Comparison of ENCODE assay signal across 10 mouse cellular contexts in the genomic region with DNA sequence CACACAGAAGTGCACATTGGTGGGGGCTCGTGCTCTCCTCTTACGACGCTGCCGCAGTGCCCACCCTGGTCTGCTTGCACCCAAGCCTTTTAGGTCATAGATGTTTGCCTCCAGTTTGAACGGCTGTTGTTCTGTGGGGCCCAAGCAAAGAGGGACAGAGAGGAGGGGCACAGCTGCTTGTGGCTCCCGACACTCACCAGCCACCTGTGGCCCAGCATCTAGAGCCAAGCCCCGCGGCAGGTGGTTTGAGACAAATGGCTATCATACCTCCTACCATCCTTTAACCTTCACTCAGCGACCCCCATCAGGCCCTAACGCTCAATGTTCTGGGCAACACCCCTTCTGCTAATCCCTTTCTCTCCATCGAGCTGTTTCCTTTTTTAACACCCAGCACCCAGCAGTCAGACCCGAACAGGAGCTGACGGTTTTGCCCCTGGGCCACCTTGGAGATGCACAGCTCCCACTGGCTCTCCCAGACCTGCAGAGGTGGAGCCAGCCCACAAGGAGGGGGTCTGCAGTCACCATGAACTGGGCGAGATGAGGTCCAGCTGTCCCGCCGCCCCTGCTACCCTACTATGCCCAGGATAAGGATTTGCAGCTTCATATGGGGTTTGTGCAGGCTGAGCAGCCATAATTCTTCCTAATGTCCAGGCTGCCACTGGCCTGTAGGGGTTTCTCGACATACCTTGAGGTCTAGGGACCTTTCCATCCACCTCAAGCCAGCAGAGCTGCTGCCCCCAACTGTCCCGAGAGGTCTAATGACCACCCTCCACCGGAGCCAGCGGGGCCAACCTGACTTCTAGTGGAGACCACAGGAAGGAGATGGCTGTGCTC. TPM values are rescaled to one million over a fixed set of nuclear protein-coding genes. Genes with fewer than 3 reads are reported as not detected.
DNase-seq lines count a peak whose midpoint lies in the region; ATAC-seq and TF ChIP-seq lines count a peak whose summit lies in the region.
"Had no signal": no experiment of that assay in that cellular context is flagged by ENCODE, and none has a peak within 500 bp of the region (broad histone marks: within the 10 kb centered on the region; RNA-seq: fewer than 3 reads in every experiment).

No protein-coding gene starts in this region.

- H3K4me1 ChIP-seq in lung, embryonic 15.5 days, result no peaks in the 10 kb centered on the region
- H3K4me1 ChIP-seq in lung, postnatal 0 days (ENCODE audit: insufficient read depth, low read depth, low read length), result no peaks in the 10 kb centered on the region
- H3K4me1 ChIP-seq in hindbrain, embryonic 13.5 days (replicated peaks), result peaks cover 36% of the 10 kb centered on the region
- peaks cover 35% of the 10 kb centered on the region for H3K4me1 ChIP-seq in midbrain, embryonic 10.5 days

- no peaks in the 10 kb centered on the region for H3K9me3 ChIP-seq in lung, embryonic 15.5 days
- no peaks in the 10 kb centered on the region for H3K9me3 ChIP-seq in lung, postnatal 0 days (ENCODE audit: low read length)
- no peaks in the 10 kb centered on the region for H3K9me3 ChIP-seq in hindbrain, embryonic 13.5 days
- no peaks in the 10 kb centered on the region for H3K9me3 ChIP-seq in midbrain, embryonic 10.5 days (replicated peaks)

- H3K4me3 ChIP-seq in lung, embryonic 15.5 days, result no peak overlapping the region
- no peak overlapping the region for H3K4me3 ChIP-seq in lung, postnatal 0 days (ENCODE audit: low read depth, low read length)
- H3K4me3 ChIP-seq in hindbrain, embryonic 13.5 days, result peak overlapping the region; percentile 47
- H3K4me3 ChIP-seq in midbrain, embryonic 10.5 days, result peak overlapping the region; percentile 49

- no peaks in the 10 kb centered on the region for H3K36me3 ChIP-seq in lung, embryonic 15.5 days
- H3K36me3 ChIP-seq in lung, postnatal 0 days (ENCODE audit: insufficient read depth, low read length), result no peaks in the 10 kb centered on the region
- H3K36me3 ChIP-seq in hindbrain, embryonic 13.5 days, result no peaks in the 10 kb centered on the region
- no peaks in the 10 kb centered on the region for H3K36me3 ChIP-seq in midbrain, embryonic 10.5 days

- DNase-seq in lung, postnatal 0 days (ENCODE audit: low spot score), result no peak
- DNase-seq in midbrain, embryonic 10.5 days (ENCODE audit: low spot score), result no peak
- DNase-seq in telencephalon, adult 2 months (ENCODE audit: low read depth, low spot score), result peak; percentile 43
- no peak for DNase-seq in adrenal gland, adult 2 months
- no peak for DNase-seq in c-Kit-positive CD71-positive TER-119-positive erythroid progenitor cells, embryonic 14.5 days (ENCODE audit: low spot score)
- no peak for DNase-seq in adrenal gland, adult 8-10 months

- 22% methylated on average over 20 of the region's 20 CpGs for WGBS in lung, embryonic 15.5 days
- WGBS in lung, postnatal 0 days, result 19% methylated on average over 20 of the region's 20 CpGs
- WGBS in hindbrain, embryonic 13.5 days, result 13% methylated on average over 20 of the region's 20 CpGs
- 14% methylated on average over 20 of the region's 20 CpGs for WGBS in midbrain, embryonic 10.5 days

- peaks cover 42% of the 10 kb centered on the region for H3K27me3 ChIP-seq in lung, embryonic 15.5 days
- 0 out of 2 replicates have a peak, but pooled peaks cover 21% of the 10 kb centered on the region for H3K27me3 ChIP-seq in lung, postnatal 0 days (replicated peaks; ENCODE audit: insufficient read depth, low read length)
- H3K27me3 ChIP-seq in hindbrain, embryonic 13.5 days, result peaks cover 6% of the 10 kb centered on the region
- peaks cover 53% of the 10 kb centered on the region for H3K27me3 ChIP-seq in midbrain, embryonic 10.5 days (ENCODE audit: low read depth, poor library complexity, severe bottlenecking)

- 0 out of 2 replicates have a peak, but pooled peaks have one; percentile 5 for ATAC-seq in lung, embryonic 15.5 days (ENCODE audit: borderline replicate concordance, extremely low read depth, low FRiP score, low TSS enrichment)
- no peak for ATAC-seq in lung, postnatal 0 days
- ATAC-seq in hindbrain, embryonic 13.5 days (ENCODE audit: low FRiP score), result peak; percentile 23

- H3K4me2 ChIP-seq in lung, embryonic 15.5 days, result no peak overlapping the region
- no peak overlapping the region for H3K4me2 ChIP-seq in lung, postnatal 0 days (replicated peaks; ENCODE audit: low read depth, low read length)
- peak overlapping the region; percentile 79 for H3K4me2 ChIP-seq in hindbrain, embryonic 13.5 days

- TF ChIP-seq EP300 in lung, postnatal 0 days (IDR thresholded peaks at IDR 0.05), result no peak

- H3K9ac ChIP-seq in lung, embryonic 15.5 days, result no peak overlapping the region
- no peak overlapping the region for H3K9ac ChIP-seq in lung, postnatal 0 days (replicated peaks; ENCODE audit: low read depth)
- peak overlapping the region; percentile 83 for H3K9ac ChIP-seq in hindbrain, embryonic 13.5 days

- no peak overlapping the region for H3K27ac ChIP-seq in lung, embryonic 15.5 days
- H3K27ac ChIP-seq in lung, postnatal 0 days (ENCODE audit: low read length), result no peak overlapping the region
- H3K27ac ChIP-seq in hindbrain, embryonic 13.5 days, result peak overlapping the region; percentile 94
- 0 out of 2 replicates have a peak overlapping the region, but pooled peaks have one; percentile 1 for H3K27ac ChIP-seq in midbrain, embryonic 10.5 days (replicated peaks)

- TF ChIP-seq CTCF in lung, postnatal 0 days (IDR thresholded peaks at IDR 0.05), result no peak

RNA-seq across cellular contexts. Expression of a gene that starts 0.7 kb away (rescaled TPM):
- polyA plus RNA-seq in lung, embryonic 15.5 days (2015; fragmentation: Nextera tagmentation; extraction: Ambion mirVana), result 0.66 and 1.1 TPM in 2 replicates
- 0.29 TPM in 2 replicates for polyA plus RNA-seq in lung, postnatal 0 days (2015; fragmentation: Nextera tagmentation; extraction: Ambion mirVana)
- polyA plus RNA-seq in hindbrain, embryonic 13.5 days (2015; fragmentation: Nextera tagmentation; extraction: Ambion mirVana), result 104 and 105 TPM in 2 replicates
- polyA plus RNA-seq in midbrain, embryonic 10.5 days (2016; fragmentation: Nextera tagmentation; extraction: Ambion mirVana), result 2.0 and 4.7 TPM in 2 replicates
- total RNA-seq in adrenal gland, adult 2 months (2021), result 1 to 10 TPM; 5.7 to 5.9 TPM
- polyA plus RNA-seq in adrenal gland, adult 2 months (2012; rRNA removed), result 13.9 and 21.2 TPM in 2 replicates
- total RNA-seq in adrenal gland, adult 8-10 months (2022), result 10 to 100 TPM in 2 of 4 experiments, 1 to 10 TPM in 2; 5.8 to 13.8 (median 11.0) TPM
- polyA plus RNA-seq: spleen, adult 2 months had no signal

RNA-seq across cellular contexts. Expression of a gene that starts 11.6 kb away (rescaled TPM):
- not detected in 2 replicates for polyA plus RNA-seq in lung, embryonic 15.5 days (2015; fragmentation: Nextera tagmentation; extraction: Ambion mirVana)
- polyA plus RNA-seq in lung, postnatal 0 days (2015; fragmentation: Nextera tagmentation; extraction: Ambion mirVana), result not detected in 2 replicates
- not detected in 2 replicates for polyA plus RNA-seq in hindbrain, embryonic 13.5 days (2015; fragmentation: Nextera tagmentation; extraction: Ambion mirVana)
- not detected in 2 replicates for polyA plus RNA-seq in midbrain, embryonic 10.5 days (2016; fragmentation: Nextera tagmentation; extraction: Ambion mirVana)
- not detected for total RNA-seq in adrenal gland, adult 2 months (2021)
- not detected in 2 replicates for polyA plus RNA-seq in adrenal gland, adult 2 months (2012; rRNA removed)
- total RNA-seq in adrenal gland, adult 8-10 months (2022), result not detected
- total RNA-seq: layer of hippocampus, postnatal 25 days had no signal
- polyA plus RNA-seq: spleen, adult 2 months had no signal

RNA-seq across cellular contexts. Expression of a gene that starts 20.6 kb away (rescaled TPM):
- polyA plus RNA-seq in lung, embryonic 15.5 days (2015; fragmentation: Nextera tagmentation; extraction: Ambion mirVana), result 19.1 and 19.8 TPM in 2 replicates
- 18.8 and 19.0 TPM in 2 replicates for polyA plus RNA-seq in lung, postnatal 0 days (2015; fragmentation: Nextera tagmentation; extraction: Ambion mirVana)
- 27.9 and 30.4 TPM in 2 replicates for polyA plus RNA-seq in hindbrain, embryonic 13.5 days (2015; fragmentation: Nextera tagmentation; extraction: Ambion mirVana)
- polyA plus RNA-seq in midbrain, embryonic 10.5 days (2016; fragmentation: Nextera tagmentation; extraction: Ambion mirVana), result 10.9 and 12.8 TPM in 2 replicates
- total RNA-seq in adrenal gland, adult 2 months (2021), result 10 to 100 TPM; 61.9 to 72.5 TPM
- polyA plus RNA-seq in adrenal gland, adult 2 months (2012; rRNA removed), result 89.3 and 100 TPM in 2 replicates
- total RNA-seq in adrenal gland, adult 8-10 months (2022), result 10 to 100 TPM; 36.0 to 65.5 (median 43.9) TPM

RNA-seq across cellular contexts. Expression of a gene that starts 32.7 kb away (rescaled TPM):
- not detected in 2 replicates for polyA plus RNA-seq in lung, embryonic 15.5 days (2015; fragmentation: Nextera tagmentation; extraction: Ambion mirVana)
- polyA plus RNA-seq in lung, postnatal 0 days (2015; fragmentation: Nextera tagmentation; extraction: Ambion mirVana), result not detected in 2 replicates
- 16.5 and 28.5 TPM in 2 replicates for polyA plus RNA-seq in hindbrain, embryonic 13.5 days (2015; fragmentation: Nextera tagmentation; extraction: Ambion mirVana)
- polyA plus RNA-seq in midbrain, embryonic 10.5 days (2016; fragmentation: Nextera tagmentation; extraction: Ambion mirVana), result 5.1 and 16.6 TPM in 2 replicates
- total RNA-seq in adrenal gland, adult 2 months (2021), result not detected
- not detected in 2 replicates for polyA plus RNA-seq in adrenal gland, adult 2 months (2012; rRNA removed)
- total RNA-seq in adrenal gland, adult 8-10 months (2022), result not detected
- polyA plus RNA-seq: spleen, adult 2 months had no signal

RNA-seq across cellular contexts. Expression of a gene that starts 34.0 kb away (rescaled TPM):
- polyA plus RNA-seq in lung, embryonic 15.5 days (2015; fragmentation: Nextera tagmentation; extraction: Ambion mirVana), result 21.6 and 22.3 TPM in 2 replicates
- polyA plus RNA-seq in lung, postnatal 0 days (2015; fragmentation: Nextera tagmentation; extraction: Ambion mirVana), result 16.1 and 17.3 TPM in 2 replicates
- 10.0 and 11.8 TPM in 2 replicates for polyA plus RNA-seq in hindbrain, embryonic 13.5 days (2015; fragmentation: Nextera tagmentation; extraction: Ambion mirVana)
- 15.8 and 18.5 TPM in 2 replicates for polyA plus RNA-seq in midbrain, embryonic 10.5 days (2016; fragmentation: Nextera tagmentation; extraction: Ambion mirVana)
- 10 to 100 TPM; 19.4 to 22.6 TPM for total RNA-seq in adrenal gland, adult 2 months (2021)
- polyA plus RNA-seq in adrenal gland, adult 2 months (2012; rRNA removed), result 14.9 and 18.9 TPM in 2 replicates
- total RNA-seq in adrenal gland, adult 8-10 months (2022), result 10 to 100 TPM in 3 of 4 experiments, 1 to 10 TPM in 1; 9.6 to 19.7 (median 13.8) TPM

Comparison
In these comparisons a context has a peak if more than half of its experiments do, and no peak if none do; other contexts are left out.
1. H3K27ac ChIP-seq: peak in hindbrain, embryonic 13.5 days (single experiment) and midbrain, embryonic 10.5 days (single experiment); none in lung, embryonic 15.5 days (single experiment) and lung, postnatal 0 days (single experiment).
2. H3K4me3 ChIP-seq: peak in hindbrain, embryonic 13.5 days (single experiment) and midbrain, embryonic 10.5 days (single experiment); none in lung, embryonic 15.5 days (single experiment) and lung, postnatal 0 days (single experiment).